Mouse (Mus musculus) left cerebral cortex, postnatal 25 days (tissue): ENCODE results near the gene Sesn3. TPM values are rescaled to one million over a fixed set of nuclear protein-coding genes. Genes with fewer than 3 reads are reported as not detected.
A peak's percentile ranks its signal among the peaks of the same experiment; 100 is the strongest.

Experiments
- DNase-seq, 2 experiments: peaks; one replicate each; pipeline ENCODE4 v3.0.0; 2022; ENCODE audit warnings: low spot score in 2 of 2, mixed read lengths in 1 of 2
- intact Hi-C: fragments of 180-260 bp; cut with DNase I; formaldehyde crosslinking; loops from one replicate; pipeline ENCODE4 v1.15.1; 2025
- total RNA-seq, 2 experiments: library from RNA; stranded (reverse); gene quantifications; 2 replicates each; pipeline ENCODE4 v1.2.3; 2021

Sesn3 gene
- total RNA-seq, 2 experiments from 2014 or later, result 106 to 116 TPM

DNA sequence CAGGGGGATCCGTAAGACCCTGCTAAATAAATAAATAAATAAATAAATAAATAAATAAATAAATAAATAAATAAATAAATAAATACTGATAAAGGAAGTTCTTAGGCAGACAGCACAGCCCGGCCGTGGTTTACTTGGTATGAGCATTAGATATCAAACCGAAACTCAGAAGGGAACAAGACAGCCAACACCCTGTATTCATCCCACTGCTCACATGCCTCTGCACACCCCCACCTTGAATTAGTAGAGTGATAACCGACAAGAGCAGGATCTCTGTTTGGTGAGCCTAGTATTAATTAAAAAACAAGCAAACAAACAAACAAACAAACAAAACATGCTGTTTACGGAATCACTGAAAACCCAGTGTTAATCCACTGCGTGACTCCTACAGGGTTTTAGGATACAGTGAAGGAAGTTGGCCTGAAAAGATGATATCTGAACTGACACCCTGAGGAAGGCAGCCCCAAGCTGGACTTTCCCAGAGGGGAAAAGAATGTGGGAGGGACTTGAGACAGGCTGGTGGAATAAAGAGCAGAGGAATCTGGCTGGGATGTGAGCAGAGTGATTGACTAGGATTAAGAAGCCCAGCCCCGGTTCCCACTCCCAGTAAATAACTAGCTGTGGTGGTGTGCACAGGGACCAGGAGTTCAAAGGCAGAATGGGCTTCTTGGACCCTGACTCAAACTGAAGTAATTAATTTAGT is 106.6 kb downstream of the Sesn3 start, which contains the start of gene Endod1:
Gene Endod1, minus strand, starts transcription at position 155 of the 703 bp plus-strand sequence.
- intact Hi-C loops, result loop anchor here (2.0 to 5.0 kb wide), 2 partner anchors 104 to 119 kb away; partner anchors contain the start of genes Cwc15, Kdm4d and Sesn3
- DNase-seq, result peak; percentile 18 to 41

DNA sequence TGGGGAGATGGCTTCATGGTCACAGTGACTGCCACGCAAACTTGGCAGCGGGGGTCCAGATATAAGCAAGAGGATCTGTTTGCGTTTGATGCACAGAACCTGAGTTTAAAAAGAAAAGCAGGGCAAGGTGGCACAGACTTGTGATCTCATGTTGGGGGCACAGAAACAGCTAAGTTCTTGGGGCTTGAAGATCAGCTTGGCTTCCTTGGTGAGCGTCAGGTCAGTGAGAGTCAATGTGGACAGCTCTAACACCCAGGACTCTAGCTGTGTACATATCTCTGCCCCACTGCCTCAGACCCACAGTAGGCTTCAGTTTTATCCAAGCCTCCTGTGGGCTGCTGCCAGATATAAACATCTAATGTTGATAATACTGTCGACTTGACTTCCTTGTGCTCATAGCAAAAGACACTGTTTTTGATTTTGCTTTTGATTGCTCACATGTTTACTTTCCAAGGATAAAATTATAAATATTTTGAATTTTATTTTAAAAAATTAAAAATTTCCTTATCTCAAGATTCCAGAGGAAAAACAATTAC is 107.5 kb downstream of the Sesn3 start:
- DNase-seq, result no peak
- intact Hi-C loops, result loop anchor here (5.0 kb wide), 1 partner anchor 105 kb away; the partner anchor contains the start of gene Sesn3

Other genes with a start within 250 kb of the Sesn3 start
- 10 to 100 TPM; 55.7 to 64.4 TPM for gene Endod1, start 106.4 kb downstream of the Sesn3 start, total RNA-seq
- 1 to 10 TPM; 1.5 to 1.9 TPM for gene Kdm4d, start 225.4 kb downstream of the Sesn3 start, total RNA-seq
- gene Cwc15, start 225.6 kb downstream of the Sesn3 start, total RNA-seq, result 10 to 100 TPM; 86.3 to 89.3 TPM